Mouse (Mus musculus) cerebellum, adult 2 months (tissue): ENCODE measurements around the gene Trim11.

ENCODE experiments used
- CTCF ChIP-seq: fragments of 200-500 bp; IDR thresholded peaks from 2 replicates; pipeline ENCODE4 v1.5.1; 2011; ENCODE audit warnings: low read depth, mild to moderate bottlenecking, control low read depth, low read length, moderate library complexity, borderline replicate concordance; ENCODE audit not compliant: insufficient read depth
- POLR2A ChIP-seq: fragments of 200-500 bp; IDR thresholded peaks from 2 replicates; pipeline ENCODE4 v1.6.1; 2011; ENCODE audit warnings: low read length, control low read depth, borderline replicate concordance; ENCODE audit not compliant: insufficient read depth

- TF ChIP-seq CTCF (no peak), POLR2A (no peak)
Measured at GRCm38 (mm10) chr11:58977607-58978026, 276 bp upstream of the Trim11 start.
